Mouse (Mus musculus): ENCODE measurements at regions not wholly inside any gene's neighbourhood (a gene's known extent, or its start where the extent isn't known, plus 50 kb on each side); places are given as distances from the start of the nearest gene placed in this dataset.
"Not testable (repeated sequence)": the region's sequence is repeated elsewhere in the genome, so short reads cannot be mapped to it uniquely, and the experiment has no call there.

- DNase-seq = no peak
Observed at GRCm38 (mm10) chr1:185958276-185958675, 158.8 kb downstream of the Lyplal1 start.

GRCm38 (mm10) chr1:185962606-185963005 is 154.5 kb downstream of the Lyplal1 start:
- no peak for DNase-seq

- DNase-seq = no peak
Observed at GRCm38 (mm10) chr1:185963773-185964172, 153.3 kb downstream of the Lyplal1 start.

GRCm38 (mm10) chr1:185964426-185964825 is 152.7 kb downstream of the Lyplal1 start:
- DNase-seq = no peak

GRCm38 (mm10) chr1:185967227-185967626 is 149.9 kb downstream of the Lyplal1 start:
- DNase-seq = no peak

- no peak for DNase-seq
Observed at GRCm38 (mm10) chr1:185967816-185968215, 149.3 kb downstream of the Lyplal1 start.

- no peak for DNase-seq
Observed at GRCm38 (mm10) chr1:185968642-185969041, 148.5 kb downstream of the Lyplal1 start.

- DNase-seq = no peak
Observed at GRCm38 (mm10) chr1:185969231-185969630, 147.9 kb downstream of the Lyplal1 start.

- DNase-seq = no peak
Observed at GRCm38 (mm10) chr1:185977075-185977474, 140.0 kb downstream of the Lyplal1 start.

GRCm38 (mm10) chr1:185989432-185989831 is 127.7 kb downstream of the Lyplal1 start:
- DNase-seq = no peak

- not testable (repeated sequence) for DNase-seq
Observed at GRCm38 (mm10) chr1:186000066-186000465, 117.0 kb downstream of the Lyplal1 start.

GRCm38 (mm10) chr1:186013413-186013812 is 103.7 kb downstream of the Lyplal1 start:
- no peak for DNase-seq

- no peak for DNase-seq
Observed at GRCm38 (mm10) chr1:186014166-186014565, 102.9 kb downstream of the Lyplal1 start.

- no peak for DNase-seq
Observed at GRCm38 (mm10) chr1:186015831-186016561, 101.1 kb downstream of the Lyplal1 start.

GRCm38 (mm10) chr1:186017547-186017946 is 99.6 kb downstream of the Lyplal1 start:
- DNase-seq = no peak

- no peak for DNase-seq
Observed at GRCm38 (mm10) chr1:186019511-186019910, 97.6 kb downstream of the Lyplal1 start.

- DNase-seq = no peak
Observed at GRCm38 (mm10) chr1:186031951-186032350, 85.2 kb downstream of the Lyplal1 start.

GRCm38 (mm10) chr1:186034443-186034842 is 82.7 kb downstream of the Lyplal1 start:
- DNase-seq = no peak

All from thymus, postnatal 14 days (tissue).